Mouse (Mus musculus): ENCODE data around the gene Kalrn.

Gene Kalrn

DNA sequence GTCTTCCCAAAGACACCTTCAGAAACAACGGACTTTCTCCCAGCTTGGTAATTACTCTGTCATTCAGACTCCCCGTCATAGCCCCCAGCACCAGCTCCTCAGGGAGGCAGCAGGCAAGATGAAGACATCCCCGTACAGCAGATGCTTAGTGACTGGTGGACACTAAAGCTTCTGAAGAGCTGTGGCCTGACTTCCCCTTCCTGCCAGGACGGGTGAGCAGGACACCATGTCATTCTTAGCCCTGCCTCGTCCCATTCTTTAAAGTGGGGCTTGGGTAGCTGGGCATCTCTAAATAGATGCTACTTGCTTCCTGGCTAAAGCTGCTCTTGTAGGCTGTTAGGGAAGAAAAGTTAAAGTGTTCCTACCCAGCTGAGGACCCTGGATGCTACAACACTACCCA is 145.7 kb downstream of the Kalrn start:
- in situ Hi-C loops (cut with MboI), result no loop called here

DNA sequence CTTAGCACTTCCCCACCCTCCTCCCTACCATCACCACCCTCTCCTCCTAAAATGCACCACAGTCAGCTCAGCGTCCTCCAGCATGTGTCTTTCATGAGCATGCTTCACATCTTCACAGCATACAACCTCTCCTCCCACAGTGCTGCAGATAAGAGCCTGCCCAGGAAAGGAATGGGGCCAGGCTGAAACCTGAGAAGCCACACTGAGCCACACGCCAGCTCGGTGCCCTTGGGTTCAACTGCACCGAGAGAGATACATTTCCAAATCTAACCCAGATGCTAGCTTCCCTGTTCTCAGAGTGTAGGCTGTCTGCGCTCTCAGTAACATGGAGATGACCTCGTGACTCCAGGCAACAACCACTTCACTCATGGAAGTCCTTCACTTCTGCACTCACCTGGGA is 151.9 kb downstream of the Kalrn start:
- in situ Hi-C loops (cut with MboI), result no loop called here

DNA sequence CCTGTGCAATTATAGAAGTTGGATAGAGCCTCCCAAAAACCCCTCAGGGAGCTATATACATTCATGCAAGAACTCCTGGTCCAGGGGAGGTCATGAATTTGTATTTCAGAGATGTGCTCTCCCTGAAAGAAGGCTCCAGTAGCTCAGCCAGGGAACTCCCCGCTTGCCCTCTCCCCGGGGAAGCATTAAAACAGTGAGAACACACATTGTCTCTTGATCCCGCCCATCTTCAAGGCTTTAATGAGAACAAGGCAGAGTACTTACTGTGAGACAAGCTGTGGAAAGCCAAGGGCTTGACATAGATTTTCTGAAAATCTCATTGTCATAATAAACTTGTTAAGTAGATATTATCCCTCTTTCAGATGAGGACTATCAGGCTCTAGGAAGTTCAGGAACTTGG is 155.4 kb downstream of the Kalrn start:
- in situ Hi-C loops (cut with MboI), result no loop called here

DNA sequence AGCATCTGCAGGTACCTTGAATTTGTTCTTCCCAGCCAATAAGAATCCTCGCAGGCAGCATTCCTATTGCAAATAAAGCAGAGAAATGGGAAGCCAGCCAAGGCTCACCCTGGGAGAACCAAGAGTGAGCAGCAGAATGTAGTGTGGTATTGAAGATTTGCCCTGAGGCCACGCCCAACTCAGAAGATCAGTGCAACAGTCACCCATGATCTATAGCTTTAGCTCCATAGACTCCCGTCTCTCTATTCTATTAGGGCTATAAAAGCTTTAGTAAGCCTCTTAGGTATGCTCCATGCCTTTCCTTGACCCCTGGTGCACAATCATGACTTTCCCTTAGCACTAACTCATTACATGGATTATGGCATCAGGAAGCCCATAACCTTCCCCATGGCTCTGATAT is 155.9 kb downstream of the Kalrn start:
- in situ Hi-C loops (cut with MboI), result no loop called here

DNA sequence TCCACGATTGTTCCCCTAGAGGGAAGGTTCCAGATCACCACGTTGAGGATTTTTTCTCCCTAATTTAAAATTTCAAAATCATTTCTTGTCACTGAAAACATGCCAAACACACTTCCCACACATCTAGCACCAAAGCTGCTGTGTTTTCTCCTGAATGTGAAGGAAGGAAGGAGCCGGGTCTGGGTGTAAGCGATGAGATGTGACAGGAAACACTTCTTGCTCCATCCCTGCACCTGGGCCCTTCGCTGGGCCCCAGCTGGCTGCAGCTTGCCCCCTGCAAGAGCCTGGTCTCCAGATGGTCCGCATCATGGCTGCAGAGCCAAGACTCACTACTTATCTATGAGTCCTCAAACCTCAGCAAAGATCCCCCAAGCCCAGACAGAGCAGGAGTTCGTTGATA is 158.8 kb downstream of the Kalrn start:
- in situ Hi-C loops (cut with MboI), result no loop called here

DNA sequence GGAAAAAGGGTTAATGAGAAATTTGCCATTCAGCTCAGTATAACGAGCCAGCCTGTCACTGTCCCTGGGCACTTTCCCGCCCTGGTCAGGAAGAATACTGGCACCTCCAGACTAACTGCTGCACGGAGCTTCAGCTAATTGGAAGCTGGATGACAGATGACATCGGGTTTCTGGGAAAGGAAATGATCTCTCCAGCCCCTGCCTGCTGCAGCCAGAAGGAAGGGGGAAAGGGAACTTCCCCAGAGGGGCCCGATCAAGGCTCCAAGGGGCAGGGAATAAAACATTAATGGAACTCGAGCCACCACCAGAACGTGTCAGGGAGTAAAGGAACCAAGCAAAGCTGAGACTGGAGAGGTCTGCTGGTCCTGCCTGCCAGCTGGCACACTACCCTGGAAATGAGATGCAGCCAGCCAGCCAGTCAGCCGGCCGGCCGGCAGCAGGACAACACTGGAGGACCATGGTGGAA is 159.4 kb downstream of the Kalrn start:
- in situ Hi-C loops (cut with MboI), result no loop called here

DNA sequence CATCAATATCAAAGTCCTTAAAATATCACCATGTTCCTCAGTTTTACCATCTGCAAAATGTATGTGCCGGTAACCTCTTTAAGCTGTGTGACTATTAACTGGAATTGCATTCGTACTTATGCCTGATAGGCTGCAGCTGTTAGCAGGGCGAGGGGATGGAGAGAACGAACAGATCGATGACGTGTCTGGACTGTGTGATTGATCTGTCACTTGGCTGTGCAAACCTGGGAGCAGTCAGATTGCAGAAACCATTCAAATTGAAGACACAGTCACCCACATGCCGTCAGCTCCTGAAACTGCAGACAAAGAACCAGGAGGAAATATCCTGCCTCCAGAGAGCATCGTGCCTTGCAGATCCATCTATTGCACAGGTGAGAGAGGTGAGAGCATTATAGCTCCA is 166.3 kb downstream of the Kalrn start:
- in situ Hi-C loops (cut with MboI), result no loop called here

DNA sequence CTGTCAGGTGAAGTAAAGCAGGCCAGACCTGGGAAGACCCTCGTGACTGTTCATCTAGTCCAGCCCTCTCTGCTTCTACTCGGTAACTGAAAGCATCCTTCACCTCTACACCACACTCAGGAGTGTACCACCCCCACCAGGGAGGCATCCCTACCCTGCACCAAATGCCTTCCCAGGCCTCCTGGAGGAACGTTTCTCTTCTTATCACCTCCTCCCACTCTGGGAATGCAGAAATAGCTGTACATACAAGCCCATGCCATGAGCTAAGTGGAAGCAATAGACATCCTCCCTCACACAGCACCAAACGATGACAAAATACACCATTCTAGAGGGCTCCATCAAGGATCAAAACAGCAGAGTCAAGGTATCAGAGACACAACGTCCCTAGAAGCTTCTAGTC is 168.2 kb downstream of the Kalrn start:
- in situ Hi-C loops (cut with MboI), result no loop called here

DNA sequence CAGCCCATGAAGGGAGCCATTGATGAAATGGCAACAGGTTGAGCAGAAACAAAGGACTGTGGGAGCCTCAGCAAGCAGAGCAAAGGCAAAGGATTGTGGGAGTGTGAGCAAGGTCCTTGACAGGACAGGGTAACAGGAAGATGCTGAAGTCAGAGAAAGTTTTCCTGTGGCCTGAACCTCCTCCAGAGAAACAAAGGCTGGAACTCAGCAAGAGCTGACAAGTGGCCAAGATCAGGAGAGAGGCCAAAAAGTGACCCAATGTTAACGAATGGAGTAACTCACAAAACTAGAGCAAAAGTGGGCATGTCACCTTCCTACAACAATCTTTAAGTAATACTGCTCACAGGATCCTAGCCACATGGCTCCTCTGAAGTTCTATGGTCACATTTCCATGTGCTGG is 172.1 kb downstream of the Kalrn start:
- in situ Hi-C loops (cut with MboI), result no loop called here

DNA sequence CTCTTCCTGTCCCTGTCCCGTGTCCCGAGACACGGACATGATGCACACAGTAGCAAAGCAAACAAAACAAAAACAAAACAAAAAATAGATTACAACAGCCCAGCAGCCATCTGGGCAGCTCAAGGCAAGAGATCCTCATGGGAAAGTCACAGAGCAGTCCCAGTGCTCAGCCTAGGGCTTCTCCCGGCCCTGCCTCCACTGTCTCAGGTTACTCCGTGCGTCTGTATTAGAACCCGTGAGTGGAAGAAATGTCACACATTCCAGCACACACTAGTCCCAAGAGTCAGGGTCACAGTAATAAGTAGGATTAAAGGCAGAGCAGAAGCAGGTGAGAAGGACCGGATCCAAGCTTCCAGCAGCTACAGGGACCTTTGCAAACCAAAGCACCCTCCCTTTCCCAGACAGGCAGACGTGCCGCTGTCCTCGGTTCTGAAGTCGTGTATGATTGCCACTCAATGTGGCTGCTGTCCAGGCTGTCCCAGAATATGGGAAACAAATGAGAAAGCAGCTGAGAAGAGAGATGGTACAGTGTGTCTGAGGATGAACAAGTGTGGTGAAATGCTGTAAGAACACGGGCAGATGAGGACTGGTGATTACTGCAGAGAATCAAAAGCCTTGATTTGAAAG is 173.1 kb downstream of the Kalrn start:
- in situ Hi-C loops (cut with MboI), result no loop called here

DNA sequence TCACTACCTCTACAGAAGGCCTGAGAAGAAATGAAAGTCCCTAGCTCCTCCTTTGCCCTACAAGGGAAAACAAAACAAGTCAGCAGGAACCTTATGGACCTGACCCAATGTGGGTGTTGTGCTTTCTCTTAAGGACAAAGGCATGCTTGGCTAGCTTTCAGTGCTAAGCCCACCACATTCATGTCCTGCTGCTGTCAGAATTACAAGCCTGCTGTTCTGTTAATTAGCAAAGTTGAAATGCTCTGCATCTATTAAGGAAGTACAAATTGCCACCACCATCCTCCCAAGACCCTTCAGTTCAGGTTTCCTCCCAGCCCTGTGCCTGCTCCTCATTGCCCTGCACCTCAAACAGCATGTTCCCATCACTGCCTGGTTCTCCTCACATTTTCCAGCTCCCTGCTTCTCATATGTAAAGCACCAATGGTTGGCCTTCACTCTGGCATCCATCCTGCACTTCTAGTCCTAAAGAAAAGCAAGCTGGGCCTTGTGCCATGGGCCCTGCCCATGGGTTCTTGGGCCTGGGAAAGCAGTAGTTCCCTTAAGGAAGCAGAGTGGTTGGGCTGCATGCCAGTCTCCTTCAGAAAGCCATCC is 178.0 kb downstream of the Kalrn start:
- in situ Hi-C loops (cut with MboI), result no loop called here

DNA sequence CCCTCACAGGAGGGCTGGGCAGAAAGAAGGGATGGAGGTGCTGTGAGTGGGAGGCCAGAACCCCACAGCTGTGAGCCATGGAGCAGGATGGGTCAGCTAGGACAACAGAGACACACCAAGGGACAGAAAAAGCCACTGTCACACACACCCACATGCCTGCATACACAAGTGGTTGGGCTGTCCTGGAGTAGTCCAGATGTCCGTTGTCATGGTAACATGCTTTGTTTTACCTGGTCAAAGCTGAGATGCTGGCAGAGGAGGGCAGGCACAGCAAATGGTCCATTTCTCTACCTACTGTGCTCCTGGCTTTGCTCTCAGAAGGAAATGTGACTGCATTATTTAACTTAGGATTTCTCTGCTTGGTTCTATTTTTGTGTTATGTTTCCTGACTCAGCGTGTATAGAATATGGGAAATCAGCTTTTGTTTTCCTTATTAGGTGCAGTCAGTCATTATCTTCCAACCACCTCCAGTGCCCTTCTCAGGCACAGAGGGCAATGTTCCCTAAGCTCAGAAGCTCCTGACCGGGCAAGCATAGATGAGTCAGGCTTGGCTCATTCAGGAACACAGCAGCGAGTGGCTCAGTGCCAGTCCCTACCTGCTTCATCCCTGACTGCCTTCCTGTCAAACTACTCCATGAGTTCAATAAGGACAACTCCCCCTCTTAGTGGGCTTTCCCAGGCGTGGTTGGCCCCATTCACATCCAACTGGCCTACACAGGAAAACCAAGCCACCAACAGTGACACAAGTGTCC is 183.6 kb downstream of the Kalrn start:
- in situ Hi-C loops (cut with MboI), result no loop called here

DNA sequence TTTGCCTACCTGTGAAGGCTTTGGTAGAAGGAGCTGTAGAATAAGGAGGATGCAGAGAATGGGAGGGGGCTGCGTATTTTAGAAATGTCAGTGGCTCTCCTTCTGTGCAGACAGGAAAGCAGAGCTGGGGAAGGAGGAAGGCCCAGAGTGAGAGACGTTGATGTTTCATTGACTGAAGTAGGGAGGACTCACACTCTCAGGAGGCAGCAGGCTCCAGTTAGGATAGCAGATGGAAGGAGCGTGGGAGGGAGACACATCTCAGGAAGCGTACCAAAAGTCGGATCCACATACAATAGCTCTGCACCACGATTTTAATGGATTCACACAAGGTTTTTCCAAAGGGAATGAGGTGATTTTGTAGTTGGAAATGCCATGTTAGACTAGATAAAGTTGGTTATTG is 184.5 kb downstream of the Kalrn start:
- in situ Hi-C loops (cut with MboI), result no loop called here

DNA sequence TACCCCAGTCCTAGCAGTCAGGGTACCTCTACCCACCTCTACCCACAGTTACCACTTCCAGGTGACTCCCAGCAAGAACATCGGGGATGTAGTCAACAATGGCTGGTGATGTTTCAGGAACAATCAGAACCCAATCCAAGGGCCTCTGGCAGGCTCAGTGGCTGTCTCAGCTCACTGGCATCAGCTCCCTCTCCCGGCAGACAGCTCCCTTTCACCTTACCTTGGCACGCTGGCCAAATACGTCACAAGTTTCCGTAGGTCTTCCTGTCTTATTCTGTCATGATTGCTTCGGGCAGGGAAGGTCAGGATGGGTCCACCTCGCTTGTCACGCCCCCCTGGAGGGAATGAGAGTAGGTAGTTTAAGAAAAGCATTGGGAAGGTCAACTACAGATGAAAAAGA is 188.3 kb downstream of the Kalrn start:
- in situ Hi-C loops (cut with MboI), result no loop called here

DNA sequence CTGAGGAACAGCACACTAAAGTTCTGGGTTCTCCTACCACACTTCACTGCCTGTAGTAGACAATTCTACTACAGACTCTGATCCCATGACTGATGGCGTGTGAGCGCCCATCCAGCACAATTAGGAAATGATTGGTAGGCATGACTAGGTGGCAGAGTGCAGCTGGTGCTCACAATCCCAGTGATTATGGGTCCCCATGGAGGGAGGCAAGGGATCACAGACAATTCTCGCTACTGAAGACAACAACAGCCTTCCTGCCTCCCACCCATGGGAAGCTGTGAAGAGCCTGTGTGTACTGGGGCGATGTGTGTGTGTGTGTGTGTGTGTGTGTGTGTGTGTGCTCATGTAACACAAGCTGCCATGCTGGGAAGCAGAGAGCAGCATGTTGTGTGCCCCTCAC is 190.3 kb downstream of the Kalrn start:
- in situ Hi-C loops (cut with MboI), result no loop called here

DNA sequence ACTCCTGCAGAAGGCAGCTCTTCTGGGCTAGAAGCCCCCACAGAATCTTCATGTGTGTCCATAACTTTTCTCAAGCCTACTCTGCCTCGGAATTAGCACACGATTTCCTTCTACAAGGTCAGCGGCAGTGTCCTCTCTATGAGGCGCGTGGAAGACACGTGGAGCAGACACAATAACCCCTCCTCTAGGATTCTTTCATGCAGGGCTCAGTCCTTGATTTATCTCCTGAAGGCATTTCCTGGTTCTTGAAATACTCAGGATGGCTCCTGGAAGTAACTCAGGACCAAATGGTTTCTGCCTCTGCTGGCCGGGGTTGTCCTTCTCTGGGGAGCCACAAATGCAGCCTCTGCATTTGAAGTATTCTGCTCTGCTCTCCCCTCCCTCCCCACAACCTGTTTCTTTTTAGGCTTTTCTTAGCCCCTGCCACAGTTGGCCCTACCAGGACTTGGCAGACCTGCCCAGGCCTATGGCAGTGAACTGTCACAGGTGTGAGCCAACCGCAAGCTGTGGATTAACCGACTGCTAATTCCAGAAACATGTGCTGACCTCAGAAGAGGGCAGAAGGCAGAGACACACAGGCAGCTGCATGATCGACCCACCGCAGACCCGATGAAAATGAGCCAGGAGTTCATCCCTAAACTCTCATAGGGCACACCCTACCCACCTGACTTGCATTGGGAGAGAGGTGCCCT is 197.0 kb downstream of the Kalrn start:
- in situ Hi-C loops (cut with MboI), result no loop called here

DNA sequence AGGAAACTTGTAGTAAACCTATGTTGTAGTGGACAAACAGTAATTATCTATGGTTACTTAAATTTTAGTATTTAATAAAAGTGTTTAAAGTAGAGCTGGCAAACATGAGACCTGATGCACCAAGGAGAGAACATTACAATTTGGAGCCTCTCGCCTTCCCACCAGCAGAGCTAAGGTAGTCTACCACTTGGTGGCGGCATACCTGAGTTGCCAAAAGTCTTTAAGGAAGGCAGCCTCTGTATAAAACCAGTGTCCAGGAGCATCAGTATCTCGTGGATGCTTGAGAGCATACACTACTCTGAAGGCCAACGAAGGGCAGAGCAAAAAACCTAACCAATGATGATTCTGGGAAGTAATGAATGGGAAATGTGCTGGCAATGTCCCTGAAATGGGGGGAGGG is 199.8 kb downstream of the Kalrn start:
- in situ Hi-C loops (cut with MboI), result no loop called here

DNA sequence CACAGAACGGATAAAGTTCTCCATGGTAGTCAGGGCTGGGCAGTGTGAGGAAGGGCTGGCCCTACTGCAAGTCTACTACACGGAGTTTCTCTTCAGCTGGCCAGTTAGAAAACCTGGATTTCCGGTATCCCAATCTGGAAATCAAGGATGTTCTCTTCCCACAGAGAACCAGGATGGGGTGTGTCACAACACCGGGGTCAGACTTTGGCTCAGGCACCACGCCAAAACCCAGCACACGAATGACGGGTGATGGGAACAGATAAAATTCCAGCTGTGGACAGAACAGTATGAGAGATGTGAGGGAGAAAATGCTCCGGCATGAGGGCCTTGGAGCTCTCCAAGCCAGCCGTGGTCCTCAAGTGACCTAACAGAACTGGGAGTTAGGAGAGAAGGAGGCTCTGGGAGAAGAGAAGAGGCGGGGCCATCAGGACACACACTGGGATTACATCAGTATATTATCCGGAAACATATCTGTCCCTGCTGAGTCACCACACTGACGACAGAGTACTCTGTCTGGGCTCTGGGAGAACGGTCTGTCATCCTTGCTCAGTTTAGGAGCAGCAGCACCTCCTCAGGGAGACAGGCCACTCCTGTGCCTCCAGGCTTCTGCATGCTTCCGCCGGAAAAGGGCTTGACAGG is 201.1 kb downstream of the Kalrn start:
- in situ Hi-C loops (cut with MboI), result no loop called here

DNA sequence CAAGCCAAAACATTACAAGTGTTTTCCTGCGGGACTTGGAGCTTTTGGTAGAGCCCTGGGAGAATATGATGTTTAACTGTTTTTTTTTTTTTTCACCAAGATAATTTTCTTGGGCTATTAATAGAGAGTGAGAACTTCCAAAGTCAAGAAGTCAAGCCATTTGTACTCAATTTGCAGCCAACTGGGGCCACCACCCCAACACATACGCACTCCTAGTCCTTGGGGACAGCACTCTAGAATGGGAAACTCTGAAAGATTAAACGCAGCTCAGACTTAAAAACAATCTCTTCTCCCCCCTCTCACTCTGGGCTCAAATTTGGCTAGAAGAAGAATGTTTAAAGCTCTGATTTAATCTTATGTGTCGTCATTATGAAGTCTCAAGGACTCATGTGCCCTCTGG is 214.1 kb downstream of the Kalrn start:
- in situ Hi-C loops (cut with MboI), result no loop called here

DNA sequence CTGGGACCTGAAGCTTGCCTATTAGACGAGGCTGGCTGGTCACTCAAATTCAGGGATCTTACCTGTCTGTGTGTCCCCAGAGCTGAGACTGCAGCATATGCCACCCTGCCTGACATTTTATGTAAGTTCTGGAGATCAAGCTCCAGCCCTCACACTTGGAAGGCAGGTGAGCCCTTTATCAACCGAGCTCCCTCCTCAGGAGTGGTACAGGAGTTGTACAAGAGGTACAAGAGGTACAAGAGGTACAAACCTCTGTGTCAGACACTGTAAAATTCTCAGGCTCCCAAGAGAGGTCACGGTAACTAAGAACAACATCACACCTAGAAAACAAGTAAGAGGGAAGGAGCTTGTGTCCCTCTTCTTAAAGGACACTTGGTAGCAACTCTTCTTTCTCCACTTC is 217.8 kb downstream of the Kalrn start:
- in situ Hi-C loops (cut with MboI), result no loop called here

DNA sequence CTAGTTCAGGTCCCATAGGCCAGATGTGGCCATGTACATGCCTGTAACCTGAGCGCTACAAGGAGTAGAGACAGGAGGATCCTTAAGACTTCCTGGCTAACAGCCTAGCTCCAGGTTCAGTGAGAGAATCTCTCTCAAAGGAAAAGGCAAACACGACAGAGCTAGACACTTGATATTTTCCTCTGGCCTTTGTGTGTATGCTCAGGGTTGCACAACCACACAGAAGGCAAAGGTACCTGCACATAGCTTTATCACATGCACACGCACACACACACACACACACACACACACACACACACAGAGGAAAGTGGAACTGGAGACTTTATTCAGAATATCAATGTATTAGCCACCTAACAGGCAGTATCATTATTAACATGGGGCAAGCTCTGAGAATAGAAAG is 219.3 kb downstream of the Kalrn start:
- in situ Hi-C loops (cut with MboI), result no loop called here

DNA sequence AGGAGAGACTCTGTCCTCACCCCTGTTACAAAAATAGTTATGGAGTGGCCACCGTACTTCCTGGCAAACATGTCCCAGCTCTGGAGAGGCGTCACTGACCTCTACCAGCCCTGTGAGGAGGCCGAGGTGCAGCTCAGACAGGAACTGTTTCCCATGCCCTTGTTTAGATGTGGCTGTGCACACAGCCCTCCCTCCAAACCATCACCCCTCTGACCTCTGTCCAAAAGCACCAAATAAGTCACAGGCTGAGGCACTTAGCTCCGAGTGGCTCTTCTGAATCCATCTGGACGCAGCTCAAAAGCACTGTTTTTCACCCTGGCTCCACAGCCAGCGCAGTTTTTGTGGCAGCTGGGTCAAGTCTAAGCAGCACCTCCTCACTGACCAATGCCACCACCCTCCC is 220.6 kb downstream of the Kalrn start:
- in situ Hi-C loops (cut with MboI), result no loop called here
